Mouse (Mus musculus) forebrain, embryonic 15.5 days (tissue): ENCODE results near the gene Pxk. TPM values are rescaled to one million over a fixed set of nuclear protein-coding genes. Genes with fewer than 3 reads are reported as not detected.
"Not testable (repeated sequence)": the region's sequence is repeated elsewhere in the genome, so short reads cannot be mapped to it uniquely, and the experiment has no call there.

Source experiments
- ATAC-seq: fragments of 200-750 bp; cut with Nextera tagmentation; replicated peaks from 2 replicates; pipeline ENCODE4 v1.8.0; 2017; ENCODE audit warnings: mild to moderate bottlenecking, moderate TSS enrichment, moderate library complexity
- H3K27ac ChIP-seq: fragments of 300-500 bp; sonication (generic); replicated peaks from 2 replicates; pipeline ENCODE4 v1.5.1; 2015; ENCODE audit warnings: mild to moderate bottlenecking, inconsistent platforms
- H3K27me3 ChIP-seq: fragments of 300-500 bp; sonication (generic); 2 replicates; pipeline ENCODE4 v1.6.1; 2015; ENCODE audit warnings: inconsistent platforms
- H3K36me3 ChIP-seq: fragments of 300-500 bp; sonication (generic); 2 replicates; pipeline ENCODE4 v1.6.1; 2015; ENCODE audit warnings: mild to moderate bottlenecking, inconsistent platforms
- H3K4me1 ChIP-seq: fragments of 300-500 bp; sonication (generic); 2 replicates; pipeline ENCODE4 v1.6.1; 2015; ENCODE audit warnings: inconsistent platforms
- H3K4me2 ChIP-seq: fragments of 300-500 bp; sonication (generic); replicated peaks from 2 replicates; pipeline ENCODE4 v1.6.1; 2015; ENCODE audit warnings: mild to moderate bottlenecking, inconsistent platforms
- H3K4me3 ChIP-seq: fragments of 300-500 bp; sonication (generic); 2 replicates; pipeline ENCODE4 v1.5.1; 2015; ENCODE audit warnings: mild to moderate bottlenecking, inconsistent platforms
- H3K9ac ChIP-seq: fragments of 300-500 bp; sonication (generic); replicated peaks from 2 replicates; pipeline ENCODE4 v1.6.1; 2015; ENCODE audit warnings: mild to moderate bottlenecking, inconsistent platforms
- H3K9me3 ChIP-seq: fragments of 300-500 bp; sonication (generic); 2 replicates; pipeline ENCODE4 v1.6.1; 2016; ENCODE audit warnings: inconsistent platforms
- WGBS: fragments of 180-500 bp; shearing (Covaris S2); methylation state at CpG from one replicate; pipeline ENCODE4 v1.1.7; 2015; ENCODE audit warnings: mixed read lengths; 5-methylcytosine and 5-hydroxymethylcytosine counted together
- polyA plus RNA-seq: library from polyadenylated mRNA; unstranded; fragments of >200 nt; fragmentation: Nextera tagmentation; extraction: Ambion mirVana; gene quantifications from 2 replicates; pipeline ENCODE4 v1.2.1, GENCODE M21; 2015

The Pxk gene
- polyA plus RNA-seq, 1 experiment from 2014 or later: 51.8 TPM

GRCm38 (mm10) chr14:8111545-8111944, 13.5 kb downstream of the Pxk start:
- no peaks in the 10 kb centered on the region for H3K9me3 ChIP-seq
- no peak overlapping the region for H3K9ac ChIP-seq
- ATAC-seq: no peak
- H3K4me2 ChIP-seq: no peak overlapping the region
- no peak overlapping the region for H3K27ac ChIP-seq
- H3K4me1 ChIP-seq: no peaks in the 10 kb centered on the region
- 91% methylated on average over 6 of the region's 6 CpGs for WGBS
- H3K36me3 ChIP-seq: no peaks in the 10 kb centered on the region
- H3K4me3 ChIP-seq: no peak overlapping the region
- H3K27me3 ChIP-seq: no peaks in the 10 kb centered on the region

GRCm38 (mm10) chr14:8112036-8112435, 14.0 kb downstream of the Pxk start:
- Histone ChIP-seq H3K4me2 (no peak overlapping the region), H3K36me3 (no peaks in the 10 kb centered on the region), H3K9me3 (no peaks in the 10 kb centered on the region), H3K27ac (no peak overlapping the region), H3K4me3 (no peak overlapping the region), H3K9ac (no peak overlapping the region), H3K4me1 (no peaks in the 10 kb centered on the region), H3K27me3 (no peaks in the 10 kb centered on the region)
- 87% methylated on average over 8 of the region's 8 CpGs for WGBS
- ATAC-seq: no peak

DNA sequence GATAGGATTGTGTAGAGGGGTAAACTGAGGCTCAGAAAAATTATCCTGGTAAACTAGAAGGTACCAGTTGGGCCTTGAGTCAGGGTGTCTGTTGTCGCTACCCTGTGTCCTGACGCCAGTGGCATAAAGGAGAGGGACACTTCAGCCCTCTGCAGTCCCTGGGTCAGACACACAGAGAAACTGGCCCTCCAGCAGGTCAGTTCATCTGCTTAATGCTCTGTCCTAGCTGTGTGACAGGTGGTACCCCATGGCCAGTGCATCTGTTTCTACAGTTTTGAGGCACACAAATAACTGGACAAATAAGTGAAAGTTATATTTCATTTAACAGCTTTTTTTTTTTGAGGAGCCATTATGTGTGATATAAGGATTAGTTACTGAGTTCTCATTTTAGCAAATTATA, 15.6 kb downstream of the Pxk start:
- Histone ChIP-seq H3K27me3 (no peaks in the 10 kb centered on the region), H3K4me2 (no peak overlapping the region), H3K4me1 (no peaks in the 10 kb centered on the region), H3K36me3 (no peaks in the 10 kb centered on the region), H3K9me3 (no peaks in the 10 kb centered on the region), H3K4me3 (no peak overlapping the region), H3K27ac (no peak overlapping the region), H3K9ac (no peak overlapping the region)
- no peak for ATAC-seq
- WGBS: 81% methylated on average over 2 of the region's 2 CpGs

DNA sequence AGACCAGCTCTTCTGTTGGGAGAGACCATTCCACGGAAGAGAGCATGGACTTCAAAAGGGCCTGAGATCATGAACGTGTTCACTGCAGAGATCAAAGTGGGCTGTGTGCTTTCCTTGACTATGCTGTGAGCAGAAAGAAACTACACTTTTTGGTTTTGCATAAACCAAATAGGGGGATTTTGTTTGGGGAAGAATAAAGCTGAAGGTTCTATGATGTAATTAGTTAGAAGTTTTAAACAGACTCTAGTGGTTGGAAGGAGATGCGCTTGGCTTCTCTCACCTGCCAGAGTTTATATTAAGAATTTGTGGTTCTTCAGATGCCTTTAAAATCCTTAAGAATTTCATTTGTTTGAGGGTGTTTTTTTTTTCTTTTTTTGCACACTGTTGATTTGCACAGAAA, 16.3 kb downstream of the Pxk start:
- Histone ChIP-seq H3K27ac (no peak overlapping the region), H3K4me1 (no peaks in the 10 kb centered on the region), H3K9me3 (no peaks in the 10 kb centered on the region), H3K27me3 (no peaks in the 10 kb centered on the region), H3K4me3 (no peak overlapping the region), H3K9ac (no peak overlapping the region), H3K4me2 (no peak overlapping the region), H3K36me3 (no peaks in the 10 kb centered on the region)
- no peak for ATAC-seq
- 78% methylated on average over 3 of the region's 3 CpGs for WGBS

GRCm38 (mm10) chr14:8114756-8115155, 16.7 kb downstream of the Pxk start:
- no peaks in the 10 kb centered on the region for H3K36me3 ChIP-seq
- H3K9me3 ChIP-seq: no peaks in the 10 kb centered on the region
- no peaks in the 10 kb centered on the region for H3K4me1 ChIP-seq
- H3K27ac ChIP-seq: no peak overlapping the region
- no peak overlapping the region for H3K4me3 ChIP-seq
- no peak for ATAC-seq
- H3K4me2 ChIP-seq: no peak overlapping the region
- H3K27me3 ChIP-seq: no peaks in the 10 kb centered on the region
- WGBS: 86% methylated on average over 1 of the region's 1 CpGs
- H3K9ac ChIP-seq: no peak overlapping the region

GRCm38 (mm10) chr14:8115772-8116171, 17.8 kb downstream of the Pxk start:
- Histone ChIP-seq H3K4me2 (no peak overlapping the region), H3K9ac (no peak overlapping the region), H3K27ac (no peak overlapping the region), H3K36me3 (no peaks in the 10 kb centered on the region), H3K4me3 (no peak overlapping the region), H3K9me3 (no peaks in the 10 kb centered on the region), H3K27me3 (no peaks in the 10 kb centered on the region), H3K4me1 (no peaks in the 10 kb centered on the region)
- ATAC-seq: no peak
- 87% methylated on average over 4 of the region's 4 CpGs for WGBS

- Histone ChIP-seq H3K27ac (no peak overlapping the region), H3K4me1 (no peaks in the 10 kb centered on the region), H3K36me3 (no peaks in the 10 kb centered on the region), H3K4me3 (no peak overlapping the region), H3K4me2 (no peak overlapping the region), H3K9me3 (no peaks in the 10 kb centered on the region), H3K27me3 (no peaks in the 10 kb centered on the region), H3K9ac (no peak overlapping the region)
- ATAC-seq: no peak
- 88% methylated on average over 2 of the region's 2 CpGs for WGBS
These were observed 19.4 kb downstream of the Pxk start for GRCm38 (mm10) chr14:8117371-8117770.

DNA sequence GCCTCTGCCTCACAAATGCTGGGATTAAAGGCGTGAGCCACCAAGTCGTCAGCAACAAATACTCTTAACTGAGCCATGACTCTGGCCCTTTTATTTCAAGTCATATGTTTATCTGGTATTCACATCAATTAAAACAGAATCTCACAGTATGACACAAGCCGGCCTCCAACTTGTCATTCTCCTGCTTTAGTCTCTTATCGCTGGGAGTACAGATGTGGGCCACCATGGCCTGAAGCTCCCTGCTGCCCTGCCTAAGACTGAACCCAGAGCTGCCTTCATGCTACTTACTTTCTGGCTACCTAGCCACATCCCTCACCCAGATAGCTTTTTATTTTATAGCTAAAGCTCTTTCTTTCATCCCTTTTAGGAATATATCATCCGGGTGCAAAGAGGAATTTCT, 21.4 kb downstream of the Pxk start:
- peaks cover 9% of the 10 kb centered on the region for H3K36me3 ChIP-seq
- H3K27me3 ChIP-seq: no peaks in the 10 kb centered on the region
- no peak for ATAC-seq
- 90% methylated on average over 5 of the region's 5 CpGs for WGBS
- no peaks in the 10 kb centered on the region for H3K4me1 ChIP-seq
- no peak overlapping the region for H3K4me2 ChIP-seq
- H3K9ac ChIP-seq: no peak overlapping the region
- no peaks in the 10 kb centered on the region for H3K9me3 ChIP-seq
- H3K4me3 ChIP-seq: no peak overlapping the region
- H3K27ac ChIP-seq: no peak overlapping the region

DNA sequence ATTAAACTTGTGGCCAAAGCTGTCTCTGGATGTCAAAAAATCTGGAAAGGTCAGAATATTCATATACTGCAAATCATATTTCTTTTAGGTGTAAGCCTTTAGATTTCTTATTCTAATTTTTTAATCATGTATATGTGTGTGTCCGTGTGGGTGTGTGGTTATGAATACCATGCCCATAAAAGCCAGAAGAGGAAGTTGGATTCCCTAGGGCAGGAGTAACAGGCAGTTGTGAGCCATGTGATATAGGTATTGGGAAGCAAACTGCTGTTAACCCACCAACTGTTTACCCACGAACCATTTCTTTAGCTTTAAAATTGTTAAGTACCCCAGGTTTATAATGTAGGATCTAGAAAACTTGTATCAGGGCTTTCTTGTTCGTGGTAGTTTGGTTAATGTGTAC, 21.9 kb downstream of the Pxk start:
- Histone ChIP-seq H3K9me3 (no peaks in the 10 kb centered on the region), H3K27ac (no peak overlapping the region), H3K36me3 (peaks cover 9% of the 10 kb centered on the region), H3K4me3 (no peak overlapping the region), H3K4me2 (no peak overlapping the region), H3K4me1 (no peaks in the 10 kb centered on the region), H3K27me3 (no peaks in the 10 kb centered on the region), H3K9ac (no peak overlapping the region)
- ATAC-seq: no peak
- 91% methylated on average over 3 of the region's 3 CpGs for WGBS

- Histone ChIP-seq H3K27ac (no peak overlapping the region), H3K9ac (no peak overlapping the region), H3K4me2 (no peak overlapping the region), H3K9me3 (no peaks in the 10 kb centered on the region), H3K27me3 (no peaks in the 10 kb centered on the region), H3K4me3 (no peak overlapping the region), H3K4me1 (no peaks in the 10 kb centered on the region), H3K36me3 (peaks cover 12% of the 10 kb centered on the region)
- ATAC-seq: no peak
- WGBS: 73% methylated on average over 7 of the region's 7 CpGs
These were observed 25.1 kb downstream of the Pxk start for GRCm38 (mm10) chr14:8123141-8123540.

DNA sequence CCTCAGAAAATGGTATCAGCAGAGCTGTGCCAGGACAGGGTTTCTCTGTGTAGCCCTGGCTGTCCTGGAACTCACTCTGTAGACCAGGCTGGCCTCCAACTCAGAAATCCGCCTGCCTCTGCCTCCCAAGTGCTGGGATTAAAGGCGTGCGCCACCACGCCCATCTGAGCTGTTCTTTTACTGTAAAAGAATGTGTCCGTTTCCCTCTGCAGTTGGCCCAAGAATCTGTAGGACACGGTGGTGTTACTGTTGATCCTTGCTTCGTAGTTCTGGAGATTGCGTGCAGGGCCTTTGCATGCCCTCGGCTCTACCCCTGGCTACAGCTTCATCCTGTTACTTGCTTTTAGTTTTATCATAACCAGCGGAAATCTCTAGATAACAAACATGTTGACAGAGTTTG, 25.6 kb downstream of the Pxk start:
- H3K4me2 ChIP-seq, H3K4me3 ChIP-seq, H3K27me3 ChIP-seq, H3K9me3 ChIP-seq, H3K27ac ChIP-seq, H3K4me1 ChIP-seq, H3K9ac ChIP-seq, ATAC-seq: not testable (repeated sequence)
- 95% methylated on average over 10 of the region's 10 CpGs for WGBS
- peaks cover 12% of the 10 kb centered on the region for H3K36me3 ChIP-seq

DNA sequence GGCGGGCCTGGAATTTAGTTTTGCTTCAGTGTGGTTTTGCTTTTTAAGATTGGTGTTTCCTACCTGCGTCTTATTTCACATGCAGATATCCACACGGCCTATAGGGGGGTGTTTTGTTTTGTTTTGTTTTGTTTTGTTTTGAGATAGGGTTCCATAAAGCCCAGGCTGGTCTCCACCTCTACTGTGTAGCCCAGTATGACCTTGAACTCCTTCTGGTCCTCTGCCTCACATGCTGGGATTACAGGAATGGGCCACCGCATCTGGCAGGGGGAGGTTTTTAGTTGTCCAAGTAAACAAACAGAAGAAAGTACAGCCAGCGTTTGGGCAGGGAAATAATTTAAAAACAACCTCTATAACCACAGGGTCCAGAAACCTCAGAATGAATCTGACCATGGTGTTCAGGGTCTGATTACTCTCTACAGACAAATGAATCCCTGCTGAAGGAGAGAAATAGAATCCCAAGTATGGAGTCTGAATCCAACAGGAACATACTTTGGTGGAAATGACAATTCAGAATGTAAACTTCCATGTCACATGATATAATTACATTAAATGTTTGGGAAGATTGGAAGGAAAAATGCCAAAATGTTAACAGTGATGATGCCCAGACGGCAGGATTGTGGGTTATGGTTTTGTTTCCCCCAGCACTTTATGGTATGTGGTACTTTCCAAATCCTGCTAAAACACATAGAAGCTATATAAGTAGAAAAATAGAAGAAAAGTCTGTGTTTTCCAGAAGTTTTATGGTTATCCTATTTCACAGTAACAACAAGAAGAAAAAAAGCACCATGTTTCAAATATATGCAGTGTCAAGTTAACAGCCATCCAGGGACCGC, 26.3 kb downstream of the Pxk start:
- ATAC-seq: no peak
- Histone ChIP-seq H3K36me3 (peaks cover 12% of the 10 kb centered on the region), H3K4me3 (no peak overlapping the region), H3K4me1 (no peaks in the 10 kb centered on the region), H3K9ac (no peak overlapping the region), H3K27me3 (no peaks in the 10 kb centered on the region), H3K27ac (no peak overlapping the region), H3K4me2 (no peak overlapping the region), H3K9me3 (no peaks in the 10 kb centered on the region)
- WGBS: 91% methylated on average over 7 of the region's 7 CpGs

- no peaks in the 10 kb centered on the region for H3K9me3 ChIP-seq
- no peak overlapping the region for H3K4me2 ChIP-seq
- 77% methylated on average over 5 of the region's 5 CpGs for WGBS
- no peaks in the 10 kb centered on the region for H3K27me3 ChIP-seq
- H3K4me1 ChIP-seq: no peaks in the 10 kb centered on the region
- no peak overlapping the region for H3K4me3 ChIP-seq
- no peak for ATAC-seq
- no peak overlapping the region for H3K27ac ChIP-seq
- no peak overlapping the region for H3K9ac ChIP-seq
- H3K36me3 ChIP-seq: peaks cover 19% of the 10 kb centered on the region
These were observed 30.0 kb downstream of the Pxk start for GRCm38 (mm10) chr14:8127971-8128370.
